Mouse (Mus musculus): ENCODE measurements around the gene Fmo1. TPM values are rescaled to one million over a fixed set of nuclear protein-coding genes. Genes with fewer than 3 reads are reported as not detected.

The Fmo1 gene
- total RNA-seq, 1 experiment = 0.36 TPM

GRCm38 (mm10) chr1:162857766-162858747 lies 8.4 kb downstream of the Fmo1 start:
- H3K9ac ChIP-seq (ENCODE audit: insufficient read depth, low read depth, low read length, poor library complexity, severe bottlenecking) = no peak overlapping the region
- DNase-seq (ENCODE audit: low read depth, low spot score) = no peak
- TF ChIP-seq HCFC1 (IDR thresholded peaks at IDR 0.05; ENCODE audit: borderline replicate concordance, insufficient read depth, low read length) (no peak), ZC3H11A (IDR thresholded peaks at IDR 0.05; ENCODE audit: borderline replicate concordance, low read depth, low read length) (no peak), MAFK (IDR thresholded peaks at IDR 0.05; ENCODE audit: insufficient read depth, low read depth, low read length) (no peak), CHD2 (IDR thresholded peaks at IDR 0.05; ENCODE audit: low read depth, low read length) (no peak), ZNF384 (IDR thresholded peaks at IDR 0.05; ENCODE audit: low read depth, low read length) (no peak)
- no peaks in the 10 kb centered on the region for H3K4me1 ChIP-seq (ENCODE audit: control insufficient read depth in 2 of 2, insufficient read depth in 2 of 2, low read length in 2 of 2, poor library complexity in 1 of 2)
- H3K36me3 ChIP-seq (ENCODE audit: control insufficient read depth, insufficient read depth, low read length, poor library complexity, severe bottlenecking) = no peaks in the 10 kb centered on the region
- H3K27ac ChIP-seq (ENCODE audit: insufficient read depth, low read depth, low read length, poor library complexity, severe bottlenecking) = no peak overlapping the region
- in situ Hi-C loops (cut with MboI; ENCODE audit: low sequenced_read_pairs in 2 of 2, unreplicated experiment in 2 of 2) = no loop called here
- no peaks in the 10 kb centered on the region for H3K9me3 ChIP-seq (ENCODE audit: control insufficient read depth, insufficient read depth, low read depth, low read length)
- H3K4me3 ChIP-seq (ENCODE audit: insufficient read depth in 1 of 2, low read depth in 1 of 2, low read length in 2 of 2, poor library complexity in 1 of 2, severe bottlenecking in 1 of 2) = no peak overlapping the region

- TF ChIP-seq CHD2 (IDR thresholded peaks at IDR 0.05; ENCODE audit: low read depth, low read length) (no peak), ZC3H11A (IDR thresholded peaks at IDR 0.05; ENCODE audit: borderline replicate concordance, low read depth, low read length) (no peak), ZNF384 (IDR thresholded peaks at IDR 0.05; ENCODE audit: low read depth, low read length) (no peak), MAFK (IDR thresholded peaks at IDR 0.05; ENCODE audit: insufficient read depth, low read depth, low read length) (no peak), HCFC1 (IDR thresholded peaks at IDR 0.05; ENCODE audit: borderline replicate concordance, insufficient read depth, low read length) (no peak)
- no peak for DNase-seq (ENCODE audit: low read depth, low spot score)
- in situ Hi-C loops (cut with MboI; ENCODE audit: low sequenced_read_pairs in 2 of 2, unreplicated experiment in 2 of 2) = no loop called here
- Histone ChIP-seq H3K27ac (ENCODE audit: insufficient read depth, low read depth, low read length, poor library complexity, severe bottlenecking) (no peak overlapping the region), H3K9ac (ENCODE audit: insufficient read depth, low read depth, low read length, poor library complexity, severe bottlenecking) (no peak overlapping the region), H3K9me3 (ENCODE audit: control insufficient read depth, insufficient read depth, low read depth, low read length) (no peaks in the 10 kb centered on the region), H3K4me3 (ENCODE audit: insufficient read depth in 1 of 2, low read depth in 1 of 2, low read length in 2 of 2, poor library complexity in 1 of 2, severe bottlenecking in 1 of 2) (no peak overlapping the region), H3K36me3 (ENCODE audit: control insufficient read depth, insufficient read depth, low read length, poor library complexity, severe bottlenecking) (no peaks in the 10 kb centered on the region), H3K4me1 (ENCODE audit: control insufficient read depth in 2 of 2, insufficient read depth in 2 of 2, low read length in 2 of 2, poor library complexity in 1 of 2) (no peaks in the 10 kb centered on the region)
Observed at GRCm38 (mm10) chr1:162853812-162854482, 12.5 kb downstream of the Fmo1 start.

GRCm38 (mm10) chr1:162847554-162847953 lies 18.9 kb downstream of the Fmo1 start:
- no peak for TF ChIP-seq HCFC1 (IDR thresholded peaks at IDR 0.05; ENCODE audit: borderline replicate concordance, insufficient read depth, low read length)
- TF ChIP-seq ZNF384 (IDR thresholded peaks at IDR 0.05; ENCODE audit: low read depth, low read length) = no peak
- no peak for TF ChIP-seq CHD2 (IDR thresholded peaks at IDR 0.05; ENCODE audit: low read depth, low read length)
- TF ChIP-seq MAFK (IDR thresholded peaks at IDR 0.05; ENCODE audit: insufficient read depth, low read depth, low read length) = no peak
- TF ChIP-seq ZC3H11A (IDR thresholded peaks at IDR 0.05; ENCODE audit: borderline replicate concordance, low read depth, low read length) = no peak
- in situ Hi-C loops (cut with MboI; ENCODE audit: low sequenced_read_pairs in 2 of 2, unreplicated experiment in 2 of 2) = no loop called here
- Histone ChIP-seq H3K9me3 (ENCODE audit: control insufficient read depth, insufficient read depth, low read depth, low read length) (no peaks in the 10 kb centered on the region), H3K9ac (ENCODE audit: insufficient read depth, low read depth, low read length, poor library complexity, severe bottlenecking) (no peak overlapping the region), H3K4me1 (ENCODE audit: control insufficient read depth in 2 of 2, insufficient read depth in 2 of 2, low read length in 2 of 2, poor library complexity in 1 of 2) (no peaks in the 10 kb centered on the region), H3K36me3 (ENCODE audit: control insufficient read depth, insufficient read depth, low read length, poor library complexity, severe bottlenecking) (no peaks in the 10 kb centered on the region), H3K4me3 (ENCODE audit: insufficient read depth in 1 of 2, low read depth in 1 of 2, low read length in 2 of 2, poor library complexity in 1 of 2, severe bottlenecking in 1 of 2) (no peak overlapping the region), H3K27ac (ENCODE audit: insufficient read depth, low read depth, low read length, poor library complexity, severe bottlenecking) (no peak overlapping the region)
- DNase-seq (ENCODE audit: low read depth, low spot score) = no peak

GRCm38 (mm10) chr1:162840211-162840610 lies 26.2 kb downstream of the Fmo1 start:
- in situ Hi-C loops (cut with MboI; ENCODE audit: low sequenced_read_pairs in 2 of 2, unreplicated experiment in 2 of 2) = no loop called here
- no peak overlapping the region for H3K9ac ChIP-seq (ENCODE audit: insufficient read depth, low read depth, low read length, poor library complexity, severe bottlenecking)
- H3K9me3 ChIP-seq (ENCODE audit: control insufficient read depth, insufficient read depth, low read depth, low read length) = no peaks in the 10 kb centered on the region
- no peak overlapping the region for H3K27ac ChIP-seq (ENCODE audit: insufficient read depth, low read depth, low read length, poor library complexity, severe bottlenecking)
- H3K4me1 ChIP-seq (ENCODE audit: control insufficient read depth in 2 of 2, insufficient read depth in 2 of 2, low read length in 2 of 2, poor library complexity in 1 of 2) = no peaks in the 10 kb centered on the region
- TF ChIP-seq CHD2 (IDR thresholded peaks at IDR 0.05; ENCODE audit: low read depth, low read length) = no peak
- no peak for TF ChIP-seq ZNF384 (IDR thresholded peaks at IDR 0.05; ENCODE audit: low read depth, low read length)
- TF ChIP-seq MAFK (IDR thresholded peaks at IDR 0.05; ENCODE audit: insufficient read depth, low read depth, low read length) = no peak
- no peak for TF ChIP-seq ZC3H11A (IDR thresholded peaks at IDR 0.05; ENCODE audit: borderline replicate concordance, low read depth, low read length)
- no peak for TF ChIP-seq HCFC1 (IDR thresholded peaks at IDR 0.05; ENCODE audit: borderline replicate concordance, insufficient read depth, low read length)
- no peak for DNase-seq (ENCODE audit: low read depth, low spot score)
- H3K36me3 ChIP-seq (ENCODE audit: control insufficient read depth, insufficient read depth, low read length, poor library complexity, severe bottlenecking) = no peaks in the 10 kb centered on the region
- H3K4me3 ChIP-seq (ENCODE audit: insufficient read depth in 1 of 2, low read depth in 1 of 2, low read length in 2 of 2, poor library complexity in 1 of 2, severe bottlenecking in 1 of 2) = no peak overlapping the region

All from ES-E14 (cell line).